Mouse (Mus musculus): ENCODE results near the gene Fam131c. TPM values are rescaled to one million over a fixed set of nuclear protein-coding genes. Genes with fewer than 3 reads are reported as not detected.

The Fam131c gene
- 0.65 and 0.81 TPM in 2 replicates for polyA plus RNA-seq (2016; fragmentation: Nextera tagmentation; extraction: Ambion mirVana)

DNA sequence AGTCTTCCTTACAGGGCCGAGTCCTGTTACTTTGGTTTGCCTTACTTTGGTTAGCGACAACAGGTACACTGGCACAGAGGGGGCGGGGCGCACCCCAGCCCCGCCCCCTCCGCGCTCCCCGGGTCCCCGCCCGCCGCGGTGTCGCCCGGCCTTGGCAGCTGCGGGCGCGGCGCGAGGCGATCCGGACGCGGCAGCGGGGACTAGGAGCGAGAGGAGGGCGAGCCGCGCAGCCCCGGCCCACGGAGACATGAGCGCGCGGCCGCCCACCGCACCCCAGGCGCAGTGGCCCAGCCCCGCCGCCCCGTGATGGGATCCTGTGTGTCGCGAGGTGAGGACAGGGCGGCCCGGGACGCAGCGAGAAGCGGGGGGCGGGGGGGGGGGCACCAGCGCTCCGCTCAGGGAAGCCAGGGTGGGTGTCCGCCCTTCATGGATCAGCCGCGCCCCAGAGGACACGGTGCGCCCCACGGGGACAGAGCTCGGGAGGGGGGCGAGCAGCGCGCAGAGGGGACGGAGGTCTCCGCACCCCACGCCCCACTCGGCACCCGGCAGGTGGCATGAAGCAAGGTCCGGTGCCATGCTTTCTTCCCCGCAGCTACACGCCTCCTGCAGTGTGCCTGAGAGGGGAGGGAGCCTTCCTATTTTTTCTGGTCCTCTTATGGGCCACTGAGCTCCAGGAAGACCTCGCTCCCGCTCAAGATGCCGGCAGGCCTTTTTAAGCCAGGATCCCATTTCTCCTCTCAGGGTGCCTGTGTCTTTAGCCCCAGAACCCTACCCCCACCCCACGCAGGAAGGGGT lies at the start of gene Fam131c:
TSS of gene Fam131c (plus strand) at position 224 of the 795 bp plus-strand sequence.
- Histone ChIP-seq H3K4me1 (replicated peaks) (peaks cover 29% of the 10 kb centered on the region), H3K36me3 (no peaks in the 10 kb centered on the region), H3K27ac (peak within 1 kb of the TSS; percentile 76), H3K27me3 (ENCODE audit: insufficient read depth, poor library complexity, severe bottlenecking) (peaks cover 80% of the 10 kb centered on the region), H3K9me3 (no peaks in the 10 kb centered on the region), H3K4me3 (peak within 1 kb of the TSS; percentile 71)
- under 1% methylated on average over 65 of the region's 71 CpGs for WGBS
- DNase-seq (ENCODE audit: low spot score), result no peak

DNA sequence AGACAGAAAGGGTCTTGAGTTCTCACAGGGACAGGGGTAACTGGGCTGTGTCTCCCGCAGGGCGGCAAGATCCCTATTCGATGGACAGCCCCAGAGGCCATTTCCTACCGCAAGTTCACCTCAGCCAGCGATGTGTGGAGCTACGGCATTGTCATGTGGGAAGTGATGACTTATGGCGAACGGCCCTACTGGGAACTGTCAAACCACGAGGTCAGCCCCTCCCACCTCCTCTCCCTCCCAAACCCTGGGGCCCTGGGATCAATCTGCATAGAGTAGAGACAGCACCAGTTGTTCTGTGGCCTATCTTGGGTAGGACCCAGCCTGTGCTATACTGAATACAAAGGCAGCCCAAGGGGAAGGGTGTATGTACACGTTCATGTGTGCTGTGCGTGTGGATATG lies 45.5 kb upstream of the Fam131c start:
- 85% methylated on average over 11 of the region's 11 CpGs for WGBS
- Histone ChIP-seq H3K27me3 (ENCODE audit: insufficient read depth, poor library complexity, severe bottlenecking) (no peaks in the 10 kb centered on the region), H3K4me1 (replicated peaks) (peaks cover 14% of the 10 kb centered on the region), H3K27ac (no peak overlapping the region), H3K36me3 (peaks cover 84% of the 10 kb centered on the region), H3K4me3 (no peak overlapping the region), H3K9me3 (no peaks in the 10 kb centered on the region)
- no peak for DNase-seq (ENCODE audit: low spot score)

DNA sequence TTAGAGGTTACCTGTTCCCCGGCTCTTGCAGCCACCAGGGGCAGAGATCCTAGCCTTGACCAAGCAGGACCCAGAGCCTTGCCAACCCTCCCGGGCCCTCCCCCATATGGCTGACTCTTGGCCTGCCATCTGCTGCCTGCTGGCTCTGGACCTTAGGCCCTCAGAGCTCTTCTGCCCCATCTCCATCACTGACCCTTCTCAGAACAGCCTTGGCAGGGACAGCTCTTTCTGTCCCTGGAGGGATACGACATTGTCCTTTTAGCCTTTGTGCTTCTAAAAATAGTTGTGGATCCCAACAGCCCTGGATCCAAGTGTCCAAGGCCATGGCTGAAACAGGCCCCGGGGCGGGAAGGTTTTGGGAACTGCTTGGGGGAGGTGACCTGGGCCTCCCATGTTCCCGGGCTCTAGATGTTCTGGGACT lies 43.2 kb upstream of the Fam131c start:
- Histone ChIP-seq H3K36me3 (peaks cover 73% of the 10 kb centered on the region), H3K27me3 (ENCODE audit: insufficient read depth, poor library complexity, severe bottlenecking) (no peaks in the 10 kb centered on the region), H3K4me1 (replicated peaks) (peaks cover 23% of the 10 kb centered on the region), H3K4me3 (no peak overlapping the region), H3K9me3 (no peaks in the 10 kb centered on the region), H3K27ac (no peak overlapping the region)
- 89% methylated on average over 6 of the region's 6 CpGs for WGBS
- DNase-seq (ENCODE audit: low spot score), result no peak

DNA sequence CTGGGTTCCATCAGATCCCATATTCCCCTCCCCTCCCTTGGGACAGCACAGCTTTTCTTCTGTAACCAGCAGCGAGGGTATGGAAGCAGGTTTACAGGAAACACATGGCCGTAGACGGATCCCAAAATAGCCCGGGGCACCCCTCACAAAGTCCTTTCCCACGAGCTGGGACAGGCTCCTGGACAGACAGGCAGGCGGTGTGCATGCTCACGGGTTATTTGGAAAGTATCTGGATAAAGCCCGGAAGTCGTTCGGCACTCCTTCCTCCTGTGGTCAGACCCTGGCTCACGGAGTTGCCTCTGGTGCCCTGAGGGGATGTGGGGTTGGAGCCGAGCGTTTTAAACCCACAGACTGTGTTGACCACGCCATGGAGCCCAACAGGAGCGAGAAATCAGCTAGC lies 42.4 kb upstream of the Fam131c start:
- H3K9me3 ChIP-seq, result no peaks in the 10 kb centered on the region
- no peak for DNase-seq (ENCODE audit: low spot score)
- WGBS, result 75% methylated on average over 15 of the region's 15 CpGs
- no peaks in the 10 kb centered on the region for H3K27me3 ChIP-seq (ENCODE audit: insufficient read depth, poor library complexity, severe bottlenecking)
- peaks cover 69% of the 10 kb centered on the region for H3K36me3 ChIP-seq
- H3K27ac ChIP-seq, result peak overlapping the region; percentile 14; the same call in 1 of the 2 replicates
- no peak overlapping the region for H3K4me3 ChIP-seq
- peaks cover 23% of the 10 kb centered on the region for H3K4me1 ChIP-seq (replicated peaks)

DNA sequence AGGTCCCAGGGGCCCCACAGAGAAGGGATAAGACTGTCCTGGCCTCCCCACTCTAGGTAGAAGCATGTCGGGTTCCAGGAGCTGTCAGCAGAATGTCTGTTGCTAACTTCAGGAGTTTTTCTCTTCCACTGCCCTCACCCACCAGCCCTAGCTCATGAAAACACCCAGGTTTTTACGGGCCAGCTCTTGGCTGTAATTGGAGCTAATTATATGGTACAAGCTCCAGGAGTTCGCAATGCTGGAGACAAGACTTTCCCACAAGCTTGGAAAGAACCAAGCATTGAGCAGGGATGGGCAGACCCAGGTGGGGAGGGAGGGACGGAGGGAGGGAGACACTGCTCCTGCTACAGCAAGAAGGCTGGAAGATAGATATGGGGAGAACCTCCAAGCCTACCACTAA lies 40.9 kb upstream of the Fam131c start:
- Histone ChIP-seq H3K36me3 (peaks cover 54% of the 10 kb centered on the region), H3K9me3 (no peaks in the 10 kb centered on the region), H3K27ac (0 out of 2 replicates have a peak overlapping the region, but pooled peaks have one; percentile 3), H3K27me3 (ENCODE audit: insufficient read depth, poor library complexity, severe bottlenecking) (no peaks in the 10 kb centered on the region), H3K4me3 (no peak overlapping the region), H3K4me1 (replicated peaks) (peaks cover 19% of the 10 kb centered on the region)
- no peak for DNase-seq (ENCODE audit: low spot score)
- WGBS, result 82% methylated on average over 4 of the region's 4 CpGs

DNA sequence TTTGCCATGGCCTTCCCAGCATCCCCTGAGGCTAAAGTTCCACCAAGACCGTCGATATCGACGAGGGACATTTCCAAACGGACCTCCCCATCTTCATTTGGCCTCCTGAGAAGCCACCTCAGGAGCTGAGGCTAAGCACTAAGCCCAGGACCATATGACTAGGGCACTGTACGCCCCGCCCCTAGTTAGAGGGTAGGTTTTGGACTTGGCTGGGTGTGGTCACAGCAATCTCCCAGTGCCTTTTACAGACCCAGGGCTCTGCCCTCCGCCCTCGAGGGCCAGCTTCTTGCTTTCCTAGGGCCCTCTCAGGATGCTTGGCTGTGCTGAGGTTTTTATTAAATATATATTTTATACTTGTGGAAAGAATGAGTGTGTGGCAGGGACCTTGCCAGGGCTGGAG lies 39.3 kb upstream of the Fam131c start:
- H3K27ac ChIP-seq, result no peak overlapping the region
- no peaks in the 10 kb centered on the region for H3K27me3 ChIP-seq (ENCODE audit: insufficient read depth, poor library complexity, severe bottlenecking)
- no peak overlapping the region for H3K4me3 ChIP-seq
- peaks cover 37% of the 10 kb centered on the region for H3K36me3 ChIP-seq
- DNase-seq (ENCODE audit: low spot score), result no peak
- H3K9me3 ChIP-seq, result no peaks in the 10 kb centered on the region
- peaks cover 29% of the 10 kb centered on the region for H3K4me1 ChIP-seq (replicated peaks)
- 85% methylated on average over 9 of the region's 9 CpGs for WGBS

DNA sequence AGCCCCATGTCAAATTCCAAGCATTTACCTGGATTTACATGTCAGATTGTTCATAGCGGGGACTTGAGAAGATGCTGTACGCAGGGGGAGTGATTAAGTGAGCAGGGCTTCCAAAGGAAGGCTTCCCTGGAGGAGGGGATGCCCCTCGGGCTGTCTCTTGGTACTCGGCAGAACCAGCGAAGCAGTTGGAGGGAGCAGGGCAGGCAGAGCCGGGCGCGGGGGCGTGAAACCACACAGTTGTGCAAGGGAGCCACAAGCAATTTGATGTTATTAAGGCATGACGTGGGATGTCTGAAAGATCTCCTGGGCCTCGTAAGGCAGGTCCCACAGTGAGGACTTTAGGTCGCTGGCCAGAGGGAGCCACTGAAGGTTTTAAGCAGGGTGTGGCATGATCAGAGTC lies 38.1 kb upstream of the Fam131c start:
- DNase-seq (ENCODE audit: low spot score), result no peak
- Histone ChIP-seq H3K27ac (no peak overlapping the region), H3K36me3 (peaks cover 25% of the 10 kb centered on the region), H3K4me3 (no peak overlapping the region), H3K27me3 (ENCODE audit: insufficient read depth, poor library complexity, severe bottlenecking) (0 out of 2 replicates have a peak, but pooled peaks cover 4% of the 10 kb centered on the region), H3K9me3 (no peaks in the 10 kb centered on the region), H3K4me1 (replicated peaks) (peaks cover 37% of the 10 kb centered on the region)
- whole genome bisulfite sequencing, result 72% methylated on average over 12 of the region's 12 CpGs

DNA sequence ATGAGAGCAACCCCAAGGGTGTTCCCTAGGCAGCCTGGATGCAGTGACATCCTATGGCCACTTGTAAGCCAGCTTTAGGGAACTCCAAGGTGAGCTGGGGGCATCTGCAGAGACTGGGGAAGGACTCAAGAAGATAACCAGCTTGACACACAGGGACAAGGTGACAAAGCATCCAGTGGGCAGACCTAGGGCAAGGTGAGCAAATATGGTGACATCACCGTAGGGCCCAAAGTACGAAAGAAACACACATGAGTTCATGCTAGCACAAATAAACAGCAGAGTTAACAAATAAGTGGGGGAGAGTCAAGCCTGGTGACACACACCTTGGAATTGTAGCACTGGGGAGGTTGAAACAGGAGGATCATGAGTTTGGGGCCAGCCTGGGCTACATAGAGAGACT lies 36.6 kb upstream of the Fam131c start:
- peaks cover 46% of the 10 kb centered on the region for H3K4me1 ChIP-seq (replicated peaks)
- WGBS, result 95% methylated on average over 2 of the region's 2 CpGs
- H3K9me3 ChIP-seq, result no peaks in the 10 kb centered on the region
- no peak overlapping the region for H3K27ac ChIP-seq
- peaks cover 10% of the 10 kb centered on the region for H3K36me3 ChIP-seq
- DNase-seq (ENCODE audit: low spot score), result no peak
- no peak overlapping the region for H3K4me3 ChIP-seq
- H3K27me3 ChIP-seq (ENCODE audit: insufficient read depth, poor library complexity, severe bottlenecking), result 0 out of 2 replicates have a peak, but pooled peaks cover 4% of the 10 kb centered on the region

DNA sequence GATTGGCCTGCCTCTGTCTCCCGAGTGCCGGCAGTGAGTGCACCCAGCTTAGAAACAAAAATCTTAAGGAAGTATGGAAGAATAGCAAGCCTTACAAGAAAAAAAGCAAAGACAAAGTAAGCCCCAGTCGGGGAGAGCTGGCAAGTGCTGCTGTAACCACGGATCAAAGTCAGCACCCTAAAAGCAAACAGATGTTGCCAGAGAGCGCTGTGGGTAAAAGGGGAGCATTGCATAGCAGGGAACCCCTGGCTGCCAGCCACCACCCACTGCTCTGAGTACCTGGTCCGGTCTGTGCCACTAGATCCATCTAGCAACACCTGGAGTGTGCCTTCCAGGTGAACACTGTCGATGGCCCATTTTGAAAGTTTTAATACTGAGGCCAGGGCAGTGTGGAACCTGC lies 35.8 kb upstream of the Fam131c start:
- DNase-seq (ENCODE audit: low spot score), result no peak
- WGBS, result 77% methylated on average over 7 of the region's 7 CpGs
- peaks cover 47% of the 10 kb centered on the region for H3K4me1 ChIP-seq (replicated peaks)
- H3K4me3 ChIP-seq, result no peak overlapping the region
- 0 out of 2 replicates have a peak, but pooled peaks cover 4% of the 10 kb centered on the region for H3K27me3 ChIP-seq (ENCODE audit: insufficient read depth, poor library complexity, severe bottlenecking)
- no peaks in the 10 kb centered on the region for H3K9me3 ChIP-seq
- peaks cover 10% of the 10 kb centered on the region for H3K36me3 ChIP-seq
- no peak overlapping the region for H3K27ac ChIP-seq

DNA sequence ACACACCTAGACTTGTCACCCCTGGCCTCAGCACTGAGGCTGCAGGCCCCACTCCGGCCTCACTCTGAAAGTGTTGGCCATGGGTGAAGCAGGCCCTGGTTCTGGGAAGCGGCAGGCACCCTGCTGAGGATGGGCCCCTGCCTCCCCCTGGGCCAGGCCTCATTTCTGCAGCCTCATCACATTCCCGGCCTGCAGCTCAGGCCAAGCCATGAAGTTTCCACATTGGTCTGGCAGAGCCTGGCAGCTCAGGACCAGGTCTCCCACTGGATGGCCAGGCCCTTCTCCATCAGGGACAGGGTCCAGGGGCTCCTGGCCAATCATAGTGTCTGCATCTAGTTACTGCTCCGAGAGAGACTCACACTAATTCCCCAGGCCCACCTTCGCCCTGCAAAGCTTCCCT lies 33.3 kb upstream of the Fam131c start:
- Histone ChIP-seq H3K27me3 (ENCODE audit: insufficient read depth, poor library complexity, severe bottlenecking) (peaks cover 9% of the 10 kb centered on the region; the same call in 1 of the 2 replicates), H3K4me1 (replicated peaks) (peaks cover 62% of the 10 kb centered on the region), H3K27ac (peak overlapping the region; percentile 92), H3K36me3 (no peaks in the 10 kb centered on the region), H3K9me3 (no peaks in the 10 kb centered on the region), H3K4me3 (no peak overlapping the region)
- 45% methylated on average over 5 of the region's 5 CpGs for WGBS
- no peak for DNase-seq (ENCODE audit: low spot score)

DNA sequence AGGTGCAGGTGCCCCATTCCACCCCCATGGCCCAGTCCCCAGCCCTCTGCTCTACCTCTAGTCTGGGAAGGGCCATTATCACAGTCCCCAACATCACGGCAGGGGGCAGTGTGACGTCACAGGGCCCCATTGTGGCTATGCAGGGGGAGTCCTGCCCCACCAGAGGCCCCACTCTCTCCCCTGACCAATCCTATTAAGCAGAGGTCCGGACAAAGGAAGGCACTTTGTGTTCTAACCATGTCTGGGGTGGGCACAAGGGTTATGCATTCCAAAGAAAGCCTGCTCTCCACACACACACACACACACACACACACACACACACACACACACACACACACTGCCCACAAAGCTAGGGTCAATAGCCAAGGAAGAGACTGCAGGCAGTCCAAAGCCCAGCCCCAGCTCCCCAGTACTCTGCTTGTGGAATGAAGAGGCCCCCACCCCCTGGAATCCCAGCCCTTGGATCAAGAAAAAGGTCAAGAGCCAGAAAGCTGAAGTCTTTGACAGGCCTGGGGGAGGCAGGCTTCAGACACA lies 32.7 kb upstream of the Fam131c start:
- WGBS, result 3% methylated on average over 3 of the region's 3 CpGs

DNA sequence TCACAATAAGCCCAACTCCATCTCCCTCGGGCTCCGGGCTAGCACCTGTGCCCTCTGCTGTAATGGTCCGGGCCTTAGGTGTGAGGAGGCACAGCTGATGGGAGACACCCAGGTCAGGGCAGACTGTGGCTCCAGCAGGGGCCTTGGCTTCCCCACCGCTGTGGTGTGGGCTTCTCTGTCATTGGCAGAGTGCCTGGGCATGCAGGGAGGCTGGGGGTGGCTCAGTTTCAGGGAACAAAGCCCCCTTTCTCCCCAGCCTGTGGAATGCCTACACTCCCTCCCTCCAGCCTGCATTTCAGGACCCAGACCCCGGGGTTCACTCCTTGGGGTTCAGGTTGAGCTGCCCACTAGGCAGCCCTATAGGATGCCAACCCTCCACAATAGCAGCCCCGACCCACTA lies 31.8 kb upstream of the Fam131c start:
- H3K36me3 ChIP-seq, result no peaks in the 10 kb centered on the region
- no peak for DNase-seq (ENCODE audit: low spot score)
- H3K4me3 ChIP-seq, result no peak overlapping the region
- peaks cover 19% of the 10 kb centered on the region for H3K27me3 ChIP-seq (ENCODE audit: insufficient read depth, poor library complexity, severe bottlenecking)
- 65% methylated on average over 6 of the region's 6 CpGs for WGBS
- no peaks in the 10 kb centered on the region for H3K9me3 ChIP-seq
- peak overlapping the region; percentile 92 for H3K27ac ChIP-seq
- peaks cover 76% of the 10 kb centered on the region for H3K4me1 ChIP-seq (replicated peaks)

More for the DNA sequence above, 32.7 kb upstream of the Fam131c start:
- H3K4me1 ChIP-seq (replicated peaks), result peaks cover 68% of the 10 kb centered on the region
- H3K27me3 ChIP-seq (ENCODE audit: insufficient read depth, poor library complexity, severe bottlenecking), result peaks cover 10% of the 10 kb centered on the region; the same call in 1 of the 2 replicates
- peak overlapping the region; percentile 92 for H3K27ac ChIP-seq
- no peaks in the 10 kb centered on the region for H3K9me3 ChIP-seq
- no peaks in the 10 kb centered on the region for H3K36me3 ChIP-seq
- H3K4me3 ChIP-seq, result no peak overlapping the region
- DNase-seq (ENCODE audit: low spot score), result peak; percentile 86

DNA sequence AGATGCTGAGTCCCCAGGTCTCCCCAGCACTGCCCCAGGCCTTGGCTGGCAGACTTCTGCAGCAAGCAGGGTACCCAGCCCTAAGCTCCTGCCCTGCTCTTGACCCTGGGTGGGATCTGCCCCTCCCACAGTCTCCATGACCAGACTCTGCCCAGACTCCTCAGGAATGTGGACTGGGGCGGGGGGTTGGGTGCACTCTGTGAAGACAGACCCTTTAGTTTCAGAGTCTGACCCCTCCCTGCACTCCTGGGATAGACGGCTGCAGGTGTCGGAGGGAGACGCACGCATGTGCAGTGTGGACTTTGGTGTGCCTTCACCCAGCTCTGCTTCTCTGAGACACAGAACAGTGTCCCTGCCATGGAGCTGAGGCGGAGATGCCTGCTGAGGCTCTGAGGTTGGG lies 30.0 kb upstream of the Fam131c start:
- no peaks in the 10 kb centered on the region for H3K36me3 ChIP-seq
- no peaks in the 10 kb centered on the region for H3K9me3 ChIP-seq
- WGBS, result 41% methylated on average over 6 of the region's 6 CpGs
- peaks cover 24% of the 10 kb centered on the region for H3K27me3 ChIP-seq (ENCODE audit: insufficient read depth, poor library complexity, severe bottlenecking)
- H3K4me3 ChIP-seq, result no peak overlapping the region
- H3K27ac ChIP-seq, result peak overlapping the region; percentile 83
- DNase-seq (ENCODE audit: low spot score), result peak; percentile 40
- H3K4me1 ChIP-seq (replicated peaks), result peaks cover 79% of the 10 kb centered on the region

All from hindbrain, embryonic 10.5 days (tissue).